Mouse (Mus musculus): Measurements from ENCODE around the gene 4930507D05Rik.

DNA sequence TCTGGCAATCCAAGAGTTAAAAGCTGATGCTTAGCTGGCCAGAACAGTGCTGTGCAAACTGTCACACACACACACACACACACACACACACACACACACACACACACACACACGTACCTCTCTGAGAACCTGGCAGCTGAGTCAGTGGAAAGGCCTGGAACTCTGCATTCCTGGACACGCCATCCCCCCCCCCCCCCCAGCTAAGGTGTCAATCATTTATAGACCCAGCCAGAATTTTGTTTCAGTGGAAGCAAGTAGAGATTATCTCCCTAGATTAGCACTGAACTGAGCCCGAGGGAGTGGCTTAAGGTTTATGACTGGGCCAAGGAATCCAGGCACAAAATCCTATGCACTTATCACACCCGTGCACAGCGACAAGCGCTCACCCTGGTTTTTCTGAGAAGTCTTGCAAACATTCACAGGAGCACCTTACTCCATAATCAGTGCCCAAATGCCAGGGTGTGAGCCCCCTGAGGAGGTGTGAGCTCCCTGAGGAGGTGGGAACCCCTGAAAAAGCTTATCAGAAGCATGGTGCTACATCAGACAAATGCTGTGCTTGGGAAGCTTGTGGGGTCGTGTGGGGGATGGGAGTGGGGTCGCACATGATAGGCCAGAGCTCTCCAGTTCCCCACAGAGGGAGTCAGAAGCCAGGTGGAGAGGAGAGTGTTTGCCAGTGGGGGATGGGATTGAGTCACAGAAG lies 36.2 kb upstream of the 4930507D05Rik start:
- no peak for TF ChIP-seq CHD2 (IDR thresholded peaks at IDR 0.05; ENCODE audit: low read depth, low read length)
- TF ChIP-seq MAFK (IDR thresholded peaks at IDR 0.05; ENCODE audit: insufficient read depth, low read depth, low read length), result no peak

All from ES-E14 (cell line).